Mouse (Mus musculus) limb, embryonic 11.5 days (tissue): ENCODE results near the gene Fggy. TPM values are rescaled to one million over a fixed set of nuclear protein-coding genes. Genes with fewer than 3 reads are reported as not detected.

Experiments used
- ATAC-seq: fragments of 200-750 bp; cut with Nextera tagmentation; 2 replicates; pipeline ENCODE4 v1.8.0; 2017; ENCODE audit warnings: low read depth; ENCODE audit not compliant: insufficient number of reproducible peaks, low FRiP score, low TSS enrichment
- DNase-seq: peaks from one replicate; pipeline ENCODE4 v3.0.0-alpha.2; 2015; ENCODE audit warnings: low spot score
- H3K27ac ChIP-seq: fragments of 300-500 bp; sonication (generic); replicated peaks from 2 replicates; pipeline ENCODE4 v1.5.1; 2014; ENCODE audit warnings: low read depth, mild to moderate bottlenecking, low read length
- H3K27me3 ChIP-seq: fragments of 300-500 bp; sonication (generic); 2 replicates; pipeline ENCODE4 v1.6.1; 2014; ENCODE audit warnings: mild to moderate bottlenecking, low read length, mixed read lengths; ENCODE audit not compliant: control insufficient read depth, insufficient read depth
- H3K36me3 ChIP-seq: fragments of 300-500 bp; sonication (generic); 2 replicates; pipeline ENCODE4 v1.6.1; 2014; ENCODE audit warnings: mild to moderate bottlenecking, low read length, moderate library complexity, mixed read lengths; ENCODE audit not compliant: control insufficient read depth, insufficient read depth
- H3K4me1 ChIP-seq: fragments of 300-500 bp; sonication (generic); 2 replicates; pipeline ENCODE4 v1.6.1; 2014; ENCODE audit warnings: low read length, mixed read lengths; ENCODE audit not compliant: control insufficient read depth, insufficient read depth
- H3K4me2 ChIP-seq: fragments of 300-500 bp; sonication (generic); 2 replicates; pipeline ENCODE4 v1.6.1; 2014; ENCODE audit warnings: low read depth, mild to moderate bottlenecking, moderate library complexity; ENCODE audit not compliant: severe bottlenecking
- H3K4me3 ChIP-seq: fragments of 300-500 bp; sonication (generic); 2 replicates; pipeline ENCODE4 v1.5.1; 2014; ENCODE audit warnings: low read depth, low read length
- H3K9ac ChIP-seq: fragments of 300-500 bp; sonication (generic); 2 replicates; pipeline ENCODE4 v1.6.1; 2014; ENCODE audit warnings: mild to moderate bottlenecking, low read length
- H3K9me3 ChIP-seq: fragments of 300-500 bp; sonication (generic); 2 replicates; pipeline ENCODE4 v1.6.1; 2016; ENCODE audit warnings: low read length; ENCODE audit not compliant: control insufficient read depth
- WGBS: fragments of 180-500 bp; shearing (Covaris S2); extraction: QIAGEN DNeasy Blood & Tissue Kit; methylation state at CpG from one replicate; pipeline ENCODE4 v1.1.7; 2014; 5-methylcytosine and 5-hydroxymethylcytosine counted together
- polyA plus RNA-seq: library from polyadenylated mRNA; unstranded; fragments of >200 nt; fragmentation: Nextera tagmentation; extraction: Ambion mirVana; gene quantifications from 2 replicates; pipeline ENCODE4 v1.2.1, GENCODE M21; 2014

The Fggy gene
- polyA plus RNA-seq, 1 experiment from 2014 or later: 8.4 TPM

DNA sequence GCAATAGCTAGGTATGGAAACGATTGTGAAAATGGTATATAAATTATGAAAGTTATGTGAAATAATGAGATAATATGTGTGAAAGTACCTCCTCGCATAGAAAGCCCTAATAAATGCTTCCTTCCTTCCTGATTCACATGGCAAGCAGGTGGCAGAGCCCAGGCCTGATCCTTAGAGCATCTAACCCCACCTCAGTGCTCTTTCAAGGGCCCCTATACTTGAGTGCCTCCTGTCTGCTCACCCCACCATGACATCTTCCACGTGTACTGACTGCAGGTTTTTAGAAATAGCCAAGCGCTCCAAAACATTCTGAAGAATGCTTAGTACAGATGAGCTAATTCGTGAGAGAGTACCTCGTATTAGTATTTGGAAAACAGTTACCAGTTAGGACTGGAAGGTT, 311.0 kb downstream of the Fggy start:
- no peaks in the 10 kb centered on the region for H3K27me3 ChIP-seq
- ATAC-seq: no peak
- 77% methylated on average over 6 of the region's 6 CpGs for WGBS

DNA sequence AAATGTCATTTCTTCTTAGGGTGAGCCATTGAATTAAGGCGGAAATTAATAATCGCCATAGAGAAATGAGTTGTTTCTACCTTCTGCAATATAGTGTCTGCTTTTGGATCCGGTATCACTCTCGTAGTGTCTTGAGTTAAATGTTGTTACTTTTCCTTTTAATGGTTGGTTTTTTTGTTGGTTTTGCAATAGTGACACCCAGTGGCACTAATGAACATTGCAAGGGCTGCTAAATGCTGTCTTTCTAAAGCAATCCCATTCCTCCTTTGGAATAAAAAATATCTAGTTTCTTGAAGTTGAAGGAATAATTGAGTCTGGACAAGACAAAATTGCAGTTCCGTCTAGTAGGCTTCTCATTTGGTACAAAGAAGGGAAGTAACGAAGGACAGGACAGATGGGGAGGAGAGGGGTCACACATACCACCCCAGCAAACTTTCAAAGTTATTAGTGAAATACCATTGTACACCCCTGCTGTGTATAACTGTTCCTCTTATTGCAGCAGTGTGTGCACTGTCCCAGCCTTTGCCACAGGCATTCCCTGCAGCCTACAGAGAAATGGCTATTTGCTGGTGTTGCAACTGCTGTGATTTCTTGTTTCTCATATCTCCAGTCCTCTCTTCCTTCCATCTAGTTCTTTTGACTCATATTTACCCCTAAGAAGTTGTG, 314.0 kb downstream of the Fggy start:
- DNase-seq (peak; percentile 74), ATAC-seq (no peak)
- no peak overlapping the region for H3K4me3 ChIP-seq
- 0 out of 2 replicates have a peak, but pooled peaks cover 2% of the 10 kb centered on the region for H3K4me1 ChIP-seq
- 28% methylated on average over 6 of the region's 6 CpGs for whole genome bisulfite sequencing
- H3K36me3 ChIP-seq: no peaks in the 10 kb centered on the region
- H3K27ac ChIP-seq: no peak overlapping the region
- H3K27me3 ChIP-seq: no peaks in the 10 kb centered on the region
- H3K9me3 ChIP-seq: no peaks in the 10 kb centered on the region
- H3K9ac ChIP-seq: no peak overlapping the region
- no peak overlapping the region for H3K4me2 ChIP-seq

More for the DNA sequence above, 311.0 kb downstream of the Fggy start:
- H3K36me3 ChIP-seq: no peaks in the 10 kb centered on the region
- no peak overlapping the region for H3K9ac ChIP-seq
- DNase-seq: no peak
- no peak overlapping the region for H3K27ac ChIP-seq
- no peak overlapping the region for H3K4me2 ChIP-seq
- 0 out of 2 replicates have a peak, but pooled peaks cover 2% of the 10 kb centered on the region for H3K4me1 ChIP-seq
- H3K9me3 ChIP-seq: no peaks in the 10 kb centered on the region
- H3K4me3 ChIP-seq: no peak overlapping the region

GRCm38 (mm10) chr4:95875896-95876295, 318.6 kb downstream of the Fggy start:
- ATAC-seq (no peak), DNase-seq (no peak)
- Histone ChIP-seq H3K36me3 (no peaks in the 10 kb centered on the region), H3K9me3 (no peaks in the 10 kb centered on the region), H3K27me3 (no peaks in the 10 kb centered on the region), H3K4me3 (no peak overlapping the region), H3K9ac (no peak overlapping the region), H3K27ac (no peak overlapping the region), H3K4me1 (0 out of 2 replicates have a peak, but pooled peaks cover 2% of the 10 kb centered on the region), H3K4me2 (no peak overlapping the region)
- WGBS: 90% methylated on average over 4 of the region's 4 CpGs

- Histone ChIP-seq H3K4me3 (no peak overlapping the region), H3K4me2 (no peak overlapping the region), H3K27me3 (no peaks in the 10 kb centered on the region), H3K27ac (no peak overlapping the region), H3K4me1 (peaks cover 6% of the 10 kb centered on the region), H3K36me3 (no peaks in the 10 kb centered on the region), H3K9ac (no peak overlapping the region), H3K9me3 (no peaks in the 10 kb centered on the region)
- ATAC-seq (no peak), DNase-seq (no peak)
- WGBS: 89% methylated on average over 4 of the region's 4 CpGs
Measured at GRCm38 (mm10) chr4:95877436-95877835, 320.1 kb downstream of the Fggy start.

DNA sequence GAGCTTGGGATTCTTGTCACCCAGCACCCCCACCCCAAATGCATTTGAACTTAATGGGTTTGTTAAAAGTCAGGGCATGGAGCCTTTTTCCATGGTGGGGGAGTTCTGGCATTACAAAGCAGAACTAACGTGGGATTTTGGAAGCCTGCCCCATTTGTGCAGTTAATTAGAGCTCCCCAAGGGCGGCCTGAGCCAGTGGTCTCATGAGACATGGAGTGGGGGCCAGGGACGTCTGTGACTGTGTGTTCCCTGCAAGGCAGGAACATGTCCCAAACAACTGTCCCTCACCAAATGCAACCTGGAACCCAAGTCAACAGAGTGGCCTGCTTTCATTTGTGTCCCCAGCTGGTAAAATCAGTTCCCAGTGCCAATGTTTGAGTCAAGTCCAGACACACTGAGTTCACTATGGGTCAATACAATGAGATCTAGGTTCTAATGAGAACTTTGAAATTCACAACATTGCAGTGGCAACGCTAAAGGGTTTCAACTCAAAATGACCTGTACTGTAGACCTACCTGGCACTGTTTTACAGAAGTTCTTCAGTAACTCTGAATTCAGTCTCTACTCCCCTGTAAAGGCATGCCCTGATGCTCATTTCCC, 324.5 kb downstream of the Fggy start:
- no peaks in the 10 kb centered on the region for H3K27me3 ChIP-seq
- DNase-seq: no peak
- no peaks in the 10 kb centered on the region for H3K36me3 ChIP-seq
- no peak overlapping the region for H3K27ac ChIP-seq
- no peak overlapping the region for H3K4me2 ChIP-seq
- no peak overlapping the region for H3K4me3 ChIP-seq
- WGBS: 48% methylated on average over 4 of the region's 4 CpGs
- no peaks in the 10 kb centered on the region for H3K9me3 ChIP-seq
- H3K4me1 ChIP-seq: peaks cover 15% of the 10 kb centered on the region
- ATAC-seq: no peak
- no peak overlapping the region for H3K9ac ChIP-seq

- Histone ChIP-seq H3K36me3 (no peaks in the 10 kb centered on the region), H3K9ac (no peak overlapping the region), H3K4me1 (peaks cover 15% of the 10 kb centered on the region), H3K4me2 (no peak overlapping the region), H3K27me3 (no peaks in the 10 kb centered on the region), H3K4me3 (no peak overlapping the region), H3K9me3 (no peaks in the 10 kb centered on the region), H3K27ac (no peak overlapping the region; the same call in 1 of the 2 replicates)
- WGBS: 71% methylated on average over 4 of the region's 4 CpGs
- no peak for DNase-seq
- ATAC-seq: peak; percentile 60; the same call in 1 of the 2 replicates
Measured at GRCm38 (mm10) chr4:95884184-95885145, 327.2 kb downstream of the Fggy start.

GRCm38 (mm10) chr4:95895199-95895754, 338.0 kb downstream of the Fggy start:
- H3K4me1 ChIP-seq: peaks cover 21% of the 10 kb centered on the region
- 81% methylated on average over 2 of the region's 2 CpGs for WGBS
- no peaks in the 10 kb centered on the region for H3K27me3 ChIP-seq
- no peaks in the 10 kb centered on the region for H3K36me3 ChIP-seq
- no peak overlapping the region for H3K9ac ChIP-seq
- no peak overlapping the region for H3K4me2 ChIP-seq
- no peak overlapping the region for H3K27ac ChIP-seq
- ATAC-seq (no peak), DNase-seq (no peak)
- no peak overlapping the region for H3K4me3 ChIP-seq
- no peaks in the 10 kb centered on the region for H3K9me3 ChIP-seq

GRCm38 (mm10) chr4:95896571-95896970, 339.3 kb downstream of the Fggy start:
- peak; percentile 49 for DNase-seq
- peaks cover 25% of the 10 kb centered on the region for H3K4me1 ChIP-seq

More at GRCm38 (mm10) chr4:95896571-95896970, 339.3 kb downstream of the Fggy start:
- Histone ChIP-seq H3K27ac (no peak overlapping the region), H3K36me3 (no peaks in the 10 kb centered on the region), H3K9me3 (no peaks in the 10 kb centered on the region), H3K4me2 (no peak overlapping the region), H3K27me3 (no peaks in the 10 kb centered on the region), H3K9ac (no peak overlapping the region), H3K4me3 (no peak overlapping the region)
- WGBS: 46% methylated on average over 5 of the region's 5 CpGs
- ATAC-seq: no peak
